Mouse (Mus musculus): ENCODE measurements around the gene Batf3. TPM values are rescaled to one million over a fixed set of nuclear protein-coding genes. Genes with fewer than 3 reads are reported as not detected.

The Batf3 gene
- total RNA-seq, 2 experiments from 2014 or later: 0.38 TPM; not detected in 1

- H3K4me3 ChIP-seq: no peak overlapping the region
- no peak for TF ChIP-seq CTCF (IDR thresholded peaks at IDR 0.05)
- intact Hi-C loops (cut with DNase I): no loop called here
- no peak for DNase-seq
- no peak overlapping the region for H3K27ac ChIP-seq
Observed at GRCm38 (mm10) chr1:191070259-191070658, 27.4 kb upstream of the Batf3 start.

- TF ChIP-seq CTCF (IDR thresholded peaks at IDR 0.05): no peak
- intact Hi-C loops (cut with DNase I): no loop called here
- H3K4me3 ChIP-seq: no peak overlapping the region
- H3K27ac ChIP-seq: no peak overlapping the region
- DNase-seq: no peak
Observed at GRCm38 (mm10) chr1:191071613-191072012, 26.0 kb upstream of the Batf3 start.

GRCm38 (mm10) chr1:191072329-191072913 lies 25.2 kb upstream of the Batf3 start:
- H3K27ac ChIP-seq: peak overlapping the region; percentile 28; the same call in 1 of the 2 replicates
- DNase-seq: no peak
- no peak for TF ChIP-seq CTCF (IDR thresholded peaks at IDR 0.05)
- intact Hi-C loops (cut with DNase I): no loop called here
- H3K4me3 ChIP-seq: no peak overlapping the region

- no peak for TF ChIP-seq CTCF (IDR thresholded peaks at IDR 0.05)
- intact Hi-C loops (cut with DNase I): no loop called here
- DNase-seq: peak; percentile 36
- 0 out of 2 replicates have a peak overlapping the region, but pooled peaks have one; percentile 28 for H3K27ac ChIP-seq
- no peak overlapping the region for H3K4me3 ChIP-seq
Observed at GRCm38 (mm10) chr1:191073001-191073400, 24.6 kb upstream of the Batf3 start.

- intact Hi-C loops (cut with DNase I): no loop called here
Observed at GRCm38 (mm10) chr1:191073486-191073885, 24.2 kb upstream of the Batf3 start.

GRCm38 (mm10) chr1:191075199-191075883 lies 22.3 kb upstream of the Batf3 start:
- peak; percentile 61 for DNase-seq
- H3K4me3 ChIP-seq: peak overlapping the region; percentile 57
- H3K27ac ChIP-seq: peak overlapping the region; percentile 79
- intact Hi-C loops (cut with DNase I): loop anchor here (1.0 kb wide), 1 partner anchor 131 kb away; no protein-coding TSS in a partner anchor
- peak; percentile 88 for TF ChIP-seq CTCF (IDR thresholded peaks at IDR 0.05)

More at GRCm38 (mm10) chr1:191073486-191073885, 24.2 kb upstream of the Batf3 start:
- Histone ChIP-seq H3K27ac (no peak overlapping the region), H3K4me3 (no peak overlapping the region)
- TF ChIP-seq CTCF (IDR thresholded peaks at IDR 0.05): no peak
- DNase-seq: no peak

- intact Hi-C loops (cut with DNase I): no loop called here
- DNase-seq: no peak
- Histone ChIP-seq H3K4me3 (no peak overlapping the region), H3K27ac (no peak overlapping the region)
- no peak for TF ChIP-seq CTCF (IDR thresholded peaks at IDR 0.05)
Observed at GRCm38 (mm10) chr1:191083230-191083629, 14.4 kb upstream of the Batf3 start.

GRCm38 (mm10) chr1:191084951-191085559 lies 12.6 kb upstream of the Batf3 start:
- no peak overlapping the region for H3K4me3 ChIP-seq
- no peak overlapping the region for H3K27ac ChIP-seq
- peak; percentile 68 for TF ChIP-seq CTCF (IDR thresholded peaks at IDR 0.05)
- peak; percentile 51 for DNase-seq
- intact Hi-C loops (cut with DNase I): no loop called here

GRCm38 (mm10) chr1:191085597-191085996 lies 12.1 kb upstream of the Batf3 start:
- TF ChIP-seq CTCF (IDR thresholded peaks at IDR 0.05): no peak
- no peak overlapping the region for H3K4me3 ChIP-seq
- intact Hi-C loops (cut with DNase I): no loop called here
- H3K27ac ChIP-seq: no peak overlapping the region
- peak; percentile 32 for DNase-seq

- intact Hi-C loops (cut with DNase I): no loop called here
- no peak; the same call in 1 of the 2 replicates for TF ChIP-seq CTCF (IDR thresholded peaks at IDR 0.05)
- no peak for DNase-seq
- Histone ChIP-seq H3K4me3 (no peak overlapping the region), H3K27ac (no peak overlapping the region)
Observed at GRCm38 (mm10) chr1:191086304-191086878, 11.3 kb upstream of the Batf3 start.

GRCm38 (mm10) chr1:191086960-191087359 lies 10.7 kb upstream of the Batf3 start:
- Histone ChIP-seq H3K27ac (no peak overlapping the region), H3K4me3 (no peak overlapping the region)
- intact Hi-C loops (cut with DNase I): no loop called here
- DNase-seq: no peak
- no peak for TF ChIP-seq CTCF (IDR thresholded peaks at IDR 0.05)

- DNase-seq: no peak
- intact Hi-C loops (cut with DNase I): no loop called here
- peak overlapping the region; percentile 17; the same call in 1 of the 2 replicates for H3K27ac ChIP-seq
- no peak for TF ChIP-seq CTCF (IDR thresholded peaks at IDR 0.05)
- no peak overlapping the region for H3K4me3 ChIP-seq
Observed at GRCm38 (mm10) chr1:191087955-191088354, 9.7 kb upstream of the Batf3 start.

GRCm38 (mm10) chr1:191089355-191089754 lies 8.3 kb upstream of the Batf3 start:
- intact Hi-C loops (cut with DNase I): no loop called here

More at GRCm38 (mm10) chr1:191089355-191089754, 8.3 kb upstream of the Batf3 start:
- no peak overlapping the region for H3K27ac ChIP-seq
- TF ChIP-seq CTCF (IDR thresholded peaks at IDR 0.05): no peak
- no peak overlapping the region for H3K4me3 ChIP-seq
- no peak for DNase-seq

All from gastrocnemius, adult 2 months (tissue).